15 mouse cellular contexts compared by ENCODE assay signal in the genomic region with DNA sequence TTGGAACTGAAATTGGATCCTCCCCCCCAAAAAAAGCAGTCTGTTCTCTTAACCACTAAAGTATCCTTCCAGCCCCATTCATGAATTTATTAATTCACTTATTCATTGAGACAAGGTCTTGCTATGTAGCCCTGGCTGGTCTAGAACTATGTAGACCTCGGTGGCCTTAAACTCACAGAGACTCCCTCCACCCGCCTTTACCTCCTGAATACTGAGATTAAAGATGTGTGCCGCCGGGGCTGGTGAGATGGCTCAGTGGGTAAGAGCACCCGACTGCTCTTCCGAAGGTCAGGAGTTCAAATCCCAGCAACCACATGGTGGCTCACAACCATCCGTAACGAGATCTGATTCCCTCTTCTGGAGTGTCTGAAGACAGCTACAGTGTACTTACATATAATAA. TPM values are rescaled to one million over a fixed set of nuclear protein-coding genes. Genes with fewer than 3 reads are reported as not detected.
A peak's percentile ranks its signal among the peaks of the same experiment; 100 is the strongest.
DNase-seq lines count a peak whose midpoint lies in the region; TF ChIP-seq lines count a peak whose summit lies in the region.
"Not testable (repeated sequence)": the region's sequence is repeated elsewhere in the genome, so short reads cannot be mapped to it uniquely, and the experiment has no call there.
"Had no signal": no experiment of that assay in that cellular context is flagged by ENCODE, and none has a peak within 500 bp of the region (broad histone marks: within the 10 kb centered on the region; RNA-seq: fewer than 3 reads in every experiment).

No protein-coding gene starts in this region.

- H3K4me3 ChIP-seq in E14TG2a.4 (replicated peaks; ENCODE audit: low read length): 0 out of 2 replicates have a peak overlapping the region, but pooled peaks have one; percentile 7
- not testable (repeated sequence) for H3K4me3 ChIP-seq in MEL (ENCODE audit: control insufficient read depth in 1 of 2, insufficient read depth in 1 of 2, low read depth in 2 of 2, low read length in 2 of 2)

- TF ChIP-seq POLR2A in MEL (IDR thresholded peaks at IDR 0.05; ENCODE audit: control insufficient read depth in 1 of 2, insufficient read depth in 1 of 2, low read depth in 1 of 2, low read length in 2 of 2, poor library complexity in 1 of 2): not testable (repeated sequence)

- not testable (repeated sequence) for TF ChIP-seq RAD21 in MEL (IDR thresholded peaks at IDR 0.05; ENCODE audit: low read depth, low read length)

- not testable (repeated sequence) for TF ChIP-seq CTCF in E14TG2a.4 (conservative IDR thresholded peaks at IDR 0.05; ENCODE audit: low read length); MEL (IDR thresholded peaks at IDR 0.05 in 2 of 3, conservative IDR thresholded peaks at IDR 0.05 in 1 of 3; ENCODE audit: control insufficient read depth in 1 of 3, insufficient read depth in 1 of 3, low read depth in 2 of 3, low read length in 3 of 3, poor library complexity in 1 of 3, severe bottlenecking in 1 of 3)

- H3K36me3 ChIP-seq in E14TG2a.4 (ENCODE audit: insufficient read depth, low read length); MEL (ENCODE audit: control insufficient read depth in 1 of 2, insufficient read depth in 2 of 2, low read length in 2 of 2): not testable (repeated sequence)

- H3K9me3 ChIP-seq in E14TG2a.4 (ENCODE audit: low read length); MEL (replicated peaks; ENCODE audit: insufficient read depth, low read length): not testable (repeated sequence)

- H3K4me1 ChIP-seq in E14TG2a.4 (replicated peaks; ENCODE audit: low read depth, low read length) (peaks cover 37% of the 10 kb centered on the region), MEL (ENCODE audit: control insufficient read depth in 1 of 2, insufficient read depth in 2 of 2, low read length in 2 of 2) (peaks cover 4 to 11% of the 10 kb centered on the region in 2 experiments; a peak in 3 of 4 replicates)

- H3K27ac ChIP-seq in MEL (ENCODE audit: control insufficient read depth, low read depth, low read length): not testable (repeated sequence)

- H3K9ac ChIP-seq in MEL (ENCODE audit: control insufficient read depth, low read depth, low read length, poor library complexity, severe bottlenecking): not testable (repeated sequence)

- not testable (repeated sequence) for TF ChIP-seq EP300 in MEL (IDR thresholded peaks at IDR 0.05; ENCODE audit: low read depth in 1 of 2, low read length in 2 of 2)

- not testable (repeated sequence) for H3K79me2 ChIP-seq in MEL (ENCODE audit: control insufficient read depth, insufficient read depth, low read length, poor library complexity)

- DNase-seq in ES-CJ7 (ENCODE audit: low read depth, low spot score) (peak; percentile 33), R1 (ENCODE audit: low read depth, low spot score) (peak; percentile 52)
- not testable (repeated sequence) for DNase-seq in MEL (ENCODE audit: low read depth, low spot score)

- not testable (repeated sequence) for H3K27me3 ChIP-seq in E14TG2a.4 (ENCODE audit: insufficient read depth, low read length); MEL (ENCODE audit: control insufficient read depth in 1 of 2, insufficient read depth in 2 of 2, low read length in 2 of 2)

TF ChIP-seq in MEL, 35 proteins besides CTCF, POLR2A, EP300 and RAD21:
- peak; percentile 90 for TF ChIP-seq TBP (IDR thresholded peaks at IDR 0.05; ENCODE audit: low read depth, low read length)
TF ChIP-seq in MEL: peak in this region for 1; not testable (repeated sequence) for 34.

RNA-seq across cellular contexts. Expression of a gene that starts 6.1 kb away (rescaled TPM):
- total RNA-seq in MEL (2012; rRNA removed): not detected in 2 replicates
- polyA plus RNA-seq in MEL (2012; ENCODE audit: insufficient read depth in 1 of 2, insufficient read length in 2 of 2, low read depth in 1 of 2, low replicate concordance in 2 of 2, missing spikeins in 1 of 2): under 1 TPM in 1 of 2 experiments, not detected in 1; 0.08 TPM
- total RNA-seq: adrenal gland, adult 18-20 months; adrenal gland, adult 2 months; adrenal gland, adult 8-10 months; adrenal gland, postnatal 10 days; adrenal gland, postnatal 14 days; adrenal gland, postnatal 25 days; adrenal gland, postnatal 36 days; adrenal gland, postnatal 4 days; G1E had no signal
- polyA plus RNA-seq: adrenal gland, adult 2 months; brain, embryonic 14.5 days; C2C12; G1E had no signal

RNA-seq across cellular contexts. Expression of a gene that starts 48.6 kb away (rescaled TPM):
- 31.6 and 39.0 TPM in 2 replicates for total RNA-seq in MEL (2012; rRNA removed)
- polyA plus RNA-seq in MEL (2012; ENCODE audit: insufficient read depth in 1 of 2, insufficient read length in 2 of 2, low read depth in 1 of 2, low replicate concordance in 2 of 2, missing spikeins in 1 of 2): 100 to 1,000 TPM; 104 to 735 TPM
